Mouse (Mus musculus): Measurements from ENCODE around the gene Pacs2. TPM values are rescaled to one million over a fixed set of nuclear protein-coding genes. Genes with fewer than 3 reads are reported as not detected.
A peak's percentile ranks its signal among the peaks of the same experiment; 100 is the strongest.

Gene Pacs2
- total and polyA plus RNA-seq, 3 experiments: 34.8 to 37.5 (median 34.9) TPM

- DNase-seq: peak; percentile 40 to 41
- intact Hi-C loops (cut with DNase I): no loop called here
- H3K79me2 ChIP-seq (replicated peaks; ENCODE audit: control insufficient read depth, insufficient read depth, low read length): 0 out of 2 replicates have a peak, but pooled peaks cover 2% of the 10 kb centered on the region
- H3K27me3 ChIP-seq (ENCODE audit: control insufficient read depth, insufficient read depth, low read length): no peaks in the 10 kb centered on the region
- peak overlapping the region; percentile 98 for H3K27ac ChIP-seq
- 67% methylated on average over 3 of the region's 3 CpGs for WGBS
- TF ChIP-seq EP300 (IDR thresholded peaks at IDR 0.05; ENCODE audit: insufficient read depth, low read depth, low read length) (no peak), POLR2A (IDR thresholded peaks at IDR 0.05; ENCODE audit: insufficient read depth, low read depth, low read length) (no peak), CTCF (IDR thresholded peaks at IDR 0.05) (no peak)
- H3K4me1 ChIP-seq (ENCODE audit: control insufficient read depth, insufficient read depth, low read length): peaks cover 8% of the 10 kb centered on the region
- H3K9ac ChIP-seq (ENCODE audit: low read depth, low read length): no peak overlapping the region
- no peak overlapping the region for H3K4me3 ChIP-seq
- no peaks in the 10 kb centered on the region for H3K36me3 ChIP-seq (ENCODE audit: control insufficient read depth, insufficient read depth, low read length)
These were observed 1.3 kb upstream of the Pacs2 start for GRCm38 (mm10) chr12:113013021-113013491.

DNA sequence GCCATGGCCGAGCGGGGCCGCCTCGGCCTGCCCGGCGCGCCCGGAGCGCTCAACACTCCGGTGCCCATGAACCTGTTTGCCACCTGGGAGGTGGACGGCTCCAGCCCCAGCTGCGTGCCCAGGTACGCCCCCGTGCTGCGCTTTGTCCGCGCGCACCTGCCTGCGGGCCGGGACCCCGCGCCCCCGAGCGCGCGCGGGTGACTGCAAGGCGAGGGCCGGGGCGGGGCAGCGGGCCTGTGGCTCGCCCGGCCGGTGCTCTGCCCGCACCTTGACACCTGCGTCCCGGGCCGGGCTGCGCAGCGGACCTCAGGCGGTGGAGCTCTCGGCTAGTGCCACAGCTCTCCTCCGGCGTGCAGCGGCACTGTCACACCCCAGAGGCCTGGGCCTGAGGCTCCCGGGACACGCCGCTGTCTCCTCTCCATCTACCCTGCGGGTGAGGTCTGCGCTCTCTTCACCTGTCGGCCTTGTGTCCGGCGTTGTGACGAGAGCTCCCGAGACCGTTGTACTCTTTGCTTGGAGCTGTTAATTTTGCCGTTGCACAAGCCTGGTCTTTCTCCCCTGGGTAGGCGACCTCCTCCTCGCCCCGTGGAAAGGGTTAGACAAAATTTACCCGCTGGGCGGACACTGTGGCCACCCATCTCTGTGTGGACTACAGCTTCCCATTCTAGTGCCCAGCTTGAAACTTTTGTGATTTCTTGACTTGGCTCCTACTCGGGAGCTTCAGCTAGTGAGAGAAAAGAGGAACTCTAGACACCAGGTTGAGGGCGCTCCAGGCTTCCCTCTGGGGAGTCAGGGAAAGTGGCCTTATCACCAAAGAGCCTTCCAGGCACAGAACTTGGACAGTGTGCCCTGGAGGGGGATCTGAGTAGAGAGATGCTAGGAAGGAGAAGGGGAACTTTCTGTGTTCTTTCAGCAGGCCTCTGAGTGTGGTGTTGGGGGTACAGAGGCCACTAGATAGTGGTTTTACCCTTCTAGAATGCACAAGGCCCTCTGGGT lies 551 bp downstream of the Pacs2 start:
- H3K4me1 ChIP-seq (ENCODE audit: control insufficient read depth, insufficient read depth, low read length): peaks cover 8% of the 10 kb centered on the region
- H3K27me3 ChIP-seq (ENCODE audit: control insufficient read depth, insufficient read depth, low read length): no peaks in the 10 kb centered on the region
- intact Hi-C loops (cut with DNase I): loop anchor here (1.0 to 2.0 kb wide), 2 partner anchors 14 to 28 kb away; no protein-coding TSS in a partner anchor
- 3% methylated on average over 64 of the region's 64 CpGs for WGBS
- peak; percentile 74 for DNase-seq
- 0 out of 2 replicates have a peak, but pooled peaks cover 2% of the 10 kb centered on the region for H3K79me2 ChIP-seq (replicated peaks; ENCODE audit: control insufficient read depth, insufficient read depth, low read length)
- peak overlapping the region; percentile 94 for H3K27ac ChIP-seq
- peak overlapping the region; percentile 80 for H3K4me3 ChIP-seq
- peak overlapping the region; percentile 100 for H3K9ac ChIP-seq (ENCODE audit: low read depth, low read length)
- no peak for TF ChIP-seq EP300 (IDR thresholded peaks at IDR 0.05; ENCODE audit: insufficient read depth, low read depth, low read length)
- peak; percentile 14; the same call in 1 of the 2 replicates for TF ChIP-seq CTCF (IDR thresholded peaks at IDR 0.05)
- H3K36me3 ChIP-seq (ENCODE audit: control insufficient read depth, insufficient read depth, low read length): no peaks in the 10 kb centered on the region

DNA sequence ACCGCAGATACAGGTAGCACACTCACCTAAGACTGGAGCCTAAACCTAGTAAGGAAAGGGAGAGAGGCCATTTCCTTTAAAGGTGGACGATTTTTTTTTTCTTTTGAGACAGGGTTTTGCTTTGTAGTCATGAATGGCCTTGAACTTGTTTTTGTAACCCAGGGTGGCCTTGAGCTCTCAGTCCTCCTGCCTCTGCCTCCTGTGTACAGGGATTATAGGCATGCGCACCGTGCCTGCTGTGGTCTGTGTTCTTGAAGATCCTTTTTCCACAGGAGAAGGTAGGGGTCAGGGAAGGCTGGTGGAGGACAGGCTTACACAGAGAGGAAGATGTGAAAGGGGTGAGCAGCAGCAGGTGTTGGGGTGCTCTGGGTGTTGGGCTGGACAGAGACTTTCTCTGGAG lies 1.6 kb downstream of the Pacs2 start:
- intact Hi-C loops (cut with DNase I): loop anchor here (2.0 kb wide), 1 partner anchor 27 kb away; no protein-coding TSS in a partner anchor
- no peaks in the 10 kb centered on the region for H3K27me3 ChIP-seq (ENCODE audit: control insufficient read depth, insufficient read depth, low read length)
- no peak for TF ChIP-seq POLR2A (IDR thresholded peaks at IDR 0.05; ENCODE audit: insufficient read depth, low read depth, low read length)
- no peak for TF ChIP-seq CTCF (IDR thresholded peaks at IDR 0.05)
- TF ChIP-seq EP300 (IDR thresholded peaks at IDR 0.05; ENCODE audit: insufficient read depth, low read depth, low read length): no peak
- 0 out of 2 replicates have a peak, but pooled peaks cover 2% of the 10 kb centered on the region for H3K79me2 ChIP-seq (replicated peaks; ENCODE audit: control insufficient read depth, insufficient read depth, low read length)
- no peak for DNase-seq
- H3K9ac ChIP-seq (ENCODE audit: low read depth, low read length): no peak overlapping the region
- no peak overlapping the region for H3K4me3 ChIP-seq
- WGBS: 74% methylated on average over 4 of the region's 4 CpGs
- H3K27ac ChIP-seq: no peak overlapping the region
- peaks cover 8% of the 10 kb centered on the region for H3K4me1 ChIP-seq (ENCODE audit: control insufficient read depth, insufficient read depth, low read length)
- no peaks in the 10 kb centered on the region for H3K36me3 ChIP-seq (ENCODE audit: control insufficient read depth, insufficient read depth, low read length)

DNA sequence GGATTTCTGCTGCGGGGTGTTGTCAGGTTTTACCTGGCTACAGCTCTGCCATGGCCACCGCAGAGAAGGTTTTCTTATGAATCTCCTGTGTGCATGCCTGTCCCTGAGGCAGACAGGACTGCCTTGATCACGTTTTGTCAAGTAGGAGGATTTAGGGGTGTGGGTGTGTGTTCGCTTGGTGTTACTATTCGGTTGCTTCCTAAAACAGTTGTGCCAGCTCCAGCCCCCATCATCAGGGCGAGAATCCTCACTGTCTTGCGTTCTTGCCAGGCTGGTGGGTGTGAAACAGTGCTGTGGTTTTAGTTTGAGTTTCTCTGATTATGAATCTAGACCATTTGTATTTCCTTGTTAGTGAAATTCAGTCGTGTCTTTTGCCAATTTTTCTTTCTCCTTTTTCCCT lies 2.7 kb downstream of the Pacs2 start:
- H3K9ac ChIP-seq (ENCODE audit: low read depth, low read length): no peak overlapping the region
- H3K27ac ChIP-seq: no peak overlapping the region
- 0 out of 2 replicates have a peak, but pooled peaks cover 2% of the 10 kb centered on the region for H3K79me2 ChIP-seq (replicated peaks; ENCODE audit: control insufficient read depth, insufficient read depth, low read length)
- H3K4me3 ChIP-seq: no peak overlapping the region
- H3K27me3 ChIP-seq (ENCODE audit: control insufficient read depth, insufficient read depth, low read length): no peaks in the 10 kb centered on the region
- no peak for TF ChIP-seq POLR2A (IDR thresholded peaks at IDR 0.05; ENCODE audit: insufficient read depth, low read depth, low read length)
- no peak for TF ChIP-seq EP300 (IDR thresholded peaks at IDR 0.05; ENCODE audit: insufficient read depth, low read depth, low read length)
- no peak for TF ChIP-seq CTCF (IDR thresholded peaks at IDR 0.05)
- intact Hi-C loops (cut with DNase I): no loop called here
- no peaks in the 10 kb centered on the region for H3K36me3 ChIP-seq (ENCODE audit: control insufficient read depth, insufficient read depth, low read length)
- WGBS: 64% methylated on average over 8 of the region's 8 CpGs
- peaks cover 6% of the 10 kb centered on the region for H3K4me1 ChIP-seq (ENCODE audit: control insufficient read depth, insufficient read depth, low read length)
- no peak for DNase-seq

- H3K9ac ChIP-seq (ENCODE audit: low read depth, low read length): no peak overlapping the region
- H3K4me3 ChIP-seq: no peak overlapping the region
- intact Hi-C loops (cut with DNase I): no loop called here
- 72% methylated on average over 9 of the region's 9 CpGs for WGBS
- 0 out of 2 replicates have a peak, but pooled peaks cover 2% of the 10 kb centered on the region for H3K79me2 ChIP-seq (replicated peaks; ENCODE audit: control insufficient read depth, insufficient read depth, low read length)
- no peaks in the 10 kb centered on the region for H3K27me3 ChIP-seq (ENCODE audit: control insufficient read depth, insufficient read depth, low read length)
- TF ChIP-seq CTCF (IDR thresholded peaks at IDR 0.05): no peak
- no peak for TF ChIP-seq EP300 (IDR thresholded peaks at IDR 0.05; ENCODE audit: insufficient read depth, low read depth, low read length)
- TF ChIP-seq POLR2A (IDR thresholded peaks at IDR 0.05; ENCODE audit: insufficient read depth, low read depth, low read length): no peak
- H3K27ac ChIP-seq: no peak overlapping the region
- H3K36me3 ChIP-seq (ENCODE audit: control insufficient read depth, insufficient read depth, low read length): no peaks in the 10 kb centered on the region
- DNase-seq: no peak
- peaks cover 6% of the 10 kb centered on the region for H3K4me1 ChIP-seq (ENCODE audit: control insufficient read depth, insufficient read depth, low read length)
These were observed 3.2 kb downstream of the Pacs2 start for GRCm38 (mm10) chr12:113017429-113017984.
